Mouse (Mus musculus) testis, adult 2 months (tissue): Measurements from ENCODE around the gene Adprm. TPM values are rescaled to one million over a fixed set of nuclear protein-coding genes. Genes with fewer than 3 reads are reported as not detected.

Experiments used
- H3K27ac ChIP-seq: fragments of 200-500 bp; 2 replicates; pipeline ENCODE4 v1.5.1; 2012; ENCODE audit warnings: low read depth, low read length; ENCODE audit not compliant: control insufficient read depth, insufficient read depth
- H3K27me3 ChIP-seq: fragments of 200-500 bp; 2 replicates; pipeline ENCODE4 v1.6.1; 2012; ENCODE audit warnings: mild to moderate bottlenecking, low read length, moderate library complexity; ENCODE audit not compliant: control insufficient read depth, insufficient read depth
- H3K36me3 ChIP-seq: fragments of 200-500 bp; 2 replicates; pipeline ENCODE4 v1.6.1; 2012; ENCODE audit warnings: mild to moderate bottlenecking, low read length; ENCODE audit not compliant: control insufficient read depth, insufficient read depth
- H3K4me1 ChIP-seq: fragments of 200-500 bp; 2 replicates; pipeline ENCODE4 v1.6.1; 2012; ENCODE audit warnings: low read length; ENCODE audit not compliant: control insufficient read depth, insufficient read depth
- H3K4me3 ChIP-seq: fragments of 200-500 bp; 2 replicates; pipeline ENCODE4 v1.5.1; 2012; ENCODE audit warnings: low read depth, mild to moderate bottlenecking, low read length, moderate library complexity, mixed read lengths; ENCODE audit not compliant: control insufficient read depth
- CTCF ChIP-seq: fragments of 200-500 bp; IDR thresholded peaks from 2 replicates; pipeline ENCODE4 v1.5.1; 2012; ENCODE audit warnings: low read depth, mild to moderate bottlenecking, inconsistent platforms, low read length, moderate library complexity; ENCODE audit not compliant: control insufficient read depth, insufficient read depth, insufficient replicate concordance
- POLR2A ChIP-seq: fragments of 200-500 bp; IDR thresholded peaks from 2 replicates; pipeline ENCODE4 v1.6.1; 2012; ENCODE audit warnings: low read depth, mild to moderate bottlenecking, inconsistent platforms, low read length, moderate library complexity; ENCODE audit not compliant: control insufficient read depth
- polyA plus RNA-seq: library from polyadenylated mRNA; depleted of rRNA; stranded (reverse); fragments of >200 nt; gene quantifications from 2 replicates; pipeline ENCODE4 v1.2.3, GENCODE M21; 2012; rRNA removed

Gene Adprm
- polyA plus RNA-seq = 5.5 and 7.6 TPM in 2 replicates

DNA sequence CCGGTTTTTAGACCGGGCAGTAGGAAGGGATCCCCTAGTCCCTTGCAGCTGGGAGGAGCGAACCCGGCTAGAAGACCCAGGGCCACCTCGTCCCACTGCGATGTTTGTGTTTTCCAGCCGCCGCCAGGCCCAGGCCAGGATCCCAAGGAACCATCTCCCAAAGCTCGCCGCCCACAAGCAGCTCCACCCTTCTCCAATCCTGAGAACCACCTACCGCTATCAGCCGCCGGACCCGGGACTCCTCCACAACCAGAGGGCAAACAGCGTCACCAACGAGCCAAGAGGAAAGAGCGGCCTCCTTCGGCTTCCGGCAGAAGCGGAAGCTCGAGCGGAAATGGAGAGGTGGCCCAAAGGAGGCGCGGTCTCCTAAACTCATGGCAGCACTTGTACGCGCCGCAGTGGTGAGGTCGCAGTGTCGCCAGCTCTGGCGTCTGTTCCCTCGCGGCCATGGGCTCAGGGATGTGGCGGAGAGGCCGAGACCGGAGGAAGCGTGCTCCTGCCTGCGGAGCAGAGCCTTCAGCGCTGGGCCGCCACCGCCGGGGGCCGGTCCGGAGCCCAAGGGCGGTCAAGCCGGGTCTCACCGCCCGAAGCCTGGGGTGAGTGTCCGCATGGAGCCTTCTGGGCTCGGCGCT is at the start of gene Adprm, which contains the start of gene Sco1:
Gene Adprm (minus strand): TSS at position 274 of the 632 bp plus-strand sequence.
Gene Sco1 (plus strand): TSS at position 350 of the 632 bp plus-strand sequence.
- peaks cover 4% of the 10 kb centered on the region; the same call in 1 of the 2 replicates for H3K4me1 ChIP-seq
- H3K27me3 ChIP-seq = no peaks in the 10 kb centered on the region
- no peak for TF ChIP-seq CTCF
- TF ChIP-seq POLR2A = peak; percentile 88
- H3K36me3 ChIP-seq = no peaks in the 10 kb centered on the region; the same call in 1 of the 2 replicates
- H3K4me3 ChIP-seq = peak within 1 kb of the TSS; percentile 98
- peak within 1 kb of the TSS; percentile 88 for H3K27ac ChIP-seq

DNA sequence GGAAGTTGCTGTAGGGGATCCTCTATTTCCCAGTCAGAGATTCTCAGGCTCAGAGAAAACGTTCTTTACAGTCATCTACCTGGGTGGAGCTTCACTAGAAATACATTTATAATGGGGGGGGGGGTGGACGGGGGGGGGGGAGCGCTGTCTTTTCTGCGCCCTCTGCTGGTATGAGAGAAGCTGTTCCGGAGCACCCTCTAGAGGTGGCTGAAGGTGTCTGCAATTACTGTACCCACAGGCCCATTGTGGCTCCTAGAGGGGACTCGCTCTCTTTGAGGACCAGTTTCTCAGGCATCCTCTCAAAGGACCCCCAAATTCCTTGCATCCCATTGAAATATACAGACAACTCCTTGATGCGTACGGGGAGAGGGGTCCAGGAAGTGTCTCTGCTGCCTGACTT is 49.3 kb upstream of the Adprm start:
- Histone ChIP-seq H3K27ac (no peak overlapping the region), H3K27me3 (no peaks in the 10 kb centered on the region), H3K4me3 (no peak overlapping the region), H3K4me1 (no peaks in the 10 kb centered on the region; the same call in 1 of the 2 replicates), H3K36me3 (no peaks in the 10 kb centered on the region)
- TF ChIP-seq POLR2A = no peak
- peak; percentile 61; the same call in 1 of the 2 replicates for TF ChIP-seq CTCF

DNA sequence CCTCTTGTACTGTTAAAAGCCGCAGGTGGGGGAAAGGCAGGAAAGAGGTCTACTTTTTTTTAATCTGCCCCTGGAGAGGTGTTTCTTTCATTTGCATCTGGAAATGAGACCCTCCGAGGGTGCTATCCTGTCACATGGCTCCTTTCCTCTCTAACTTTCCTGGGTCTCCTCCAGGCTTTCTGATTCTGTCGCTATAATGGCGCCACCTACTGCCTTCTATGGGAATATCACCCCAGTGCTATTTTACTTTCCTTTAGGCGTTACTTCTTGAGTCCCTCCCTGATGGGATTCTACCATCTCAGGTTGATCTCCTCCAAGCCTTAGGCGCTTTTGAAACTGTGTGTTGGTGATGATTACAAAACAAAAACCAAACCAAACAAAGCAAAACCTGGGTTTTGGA is 47.8 kb upstream of the Adprm start:
- H3K27me3 ChIP-seq = no peaks in the 10 kb centered on the region
- no peak for TF ChIP-seq CTCF
- TF ChIP-seq POLR2A = no peak
- H3K36me3 ChIP-seq = no peaks in the 10 kb centered on the region
- no peaks in the 10 kb centered on the region; the same call in 1 of the 2 replicates for H3K4me1 ChIP-seq
- H3K4me3 ChIP-seq = no peak overlapping the region
- no peak overlapping the region for H3K27ac ChIP-seq

DNA sequence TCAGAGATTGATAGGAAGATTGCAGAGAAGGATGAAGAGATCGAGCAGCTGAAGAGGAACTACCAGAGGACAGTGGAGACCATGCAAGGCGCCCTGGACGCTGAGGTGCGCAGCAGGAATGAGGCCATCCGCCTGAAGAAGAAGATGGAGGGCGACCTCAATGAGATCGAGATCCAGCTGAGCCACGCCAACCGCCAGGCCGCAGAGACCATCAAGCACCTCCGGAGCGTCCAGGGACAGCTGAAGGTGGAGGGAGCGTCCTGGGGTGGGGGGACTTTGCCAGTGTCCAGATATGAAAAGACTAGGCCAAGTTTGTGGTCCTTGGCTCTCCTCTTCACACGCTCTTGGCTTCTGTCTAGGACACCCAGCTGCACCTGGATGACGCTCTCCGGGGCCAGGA is 46.8 kb upstream of the Adprm start:
- no peak overlapping the region for H3K27ac ChIP-seq
- H3K4me1 ChIP-seq = peaks cover 3% of the 10 kb centered on the region; the same call in 1 of the 2 replicates
- no peaks in the 10 kb centered on the region for H3K27me3 ChIP-seq
- H3K36me3 ChIP-seq = no peaks in the 10 kb centered on the region
- TF ChIP-seq POLR2A (no peak), CTCF (no peak)
- no peak overlapping the region for H3K4me3 ChIP-seq

DNA sequence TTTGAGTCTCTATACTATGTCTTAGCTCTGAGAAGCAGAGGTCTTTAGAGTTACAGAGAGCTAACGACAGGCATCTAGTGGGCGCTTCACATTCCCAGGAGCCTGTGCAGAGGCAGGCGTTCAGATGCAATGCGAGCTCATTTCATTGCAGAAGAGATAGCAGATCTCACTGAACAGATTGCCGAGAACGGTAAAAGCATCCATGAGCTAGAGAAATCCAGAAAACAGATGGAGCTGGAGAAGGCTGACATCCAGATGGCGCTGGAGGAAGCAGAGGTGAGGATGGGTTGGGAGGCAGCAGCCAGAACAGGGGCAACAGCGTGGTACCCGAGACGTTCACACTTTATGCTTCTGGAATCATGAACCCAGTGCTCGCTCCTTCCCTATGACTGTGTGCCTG is 46.0 kb upstream of the Adprm start:
- H3K4me3 ChIP-seq = no peak overlapping the region
- peaks cover 3% of the 10 kb centered on the region; the same call in 1 of the 2 replicates for H3K4me1 ChIP-seq
- no peaks in the 10 kb centered on the region for H3K27me3 ChIP-seq
- no peak overlapping the region for H3K27ac ChIP-seq
- no peaks in the 10 kb centered on the region for H3K36me3 ChIP-seq
- TF ChIP-seq CTCF (no peak), POLR2A (no peak)

DNA sequence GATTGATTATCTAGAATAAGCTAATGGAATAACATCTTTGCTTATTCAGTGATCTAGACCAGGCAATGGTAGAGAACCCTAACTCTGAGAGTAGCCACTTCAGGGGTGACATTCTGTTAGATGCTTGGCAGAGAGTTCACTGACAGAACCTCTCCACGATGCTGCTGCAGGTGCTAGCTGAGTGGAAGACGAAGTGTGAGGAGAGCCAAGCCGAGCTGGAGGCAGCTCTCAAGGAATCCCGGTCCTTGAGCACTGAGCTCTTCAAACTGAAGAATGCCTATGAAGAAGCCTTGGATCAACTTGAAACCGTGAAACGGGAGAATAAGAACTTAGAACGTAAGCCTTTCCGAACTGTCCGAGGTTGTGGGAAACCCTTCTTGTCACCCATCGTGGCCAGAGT is 45.3 kb upstream of the Adprm start:
- no peak for TF ChIP-seq POLR2A
- no peak for TF ChIP-seq CTCF
- H3K4me3 ChIP-seq = no peak overlapping the region
- H3K4me1 ChIP-seq = peaks cover 3% of the 10 kb centered on the region; the same call in 1 of the 2 replicates
- H3K36me3 ChIP-seq = no peaks in the 10 kb centered on the region
- H3K27me3 ChIP-seq = no peaks in the 10 kb centered on the region
- no peak overlapping the region for H3K27ac ChIP-seq

DNA sequence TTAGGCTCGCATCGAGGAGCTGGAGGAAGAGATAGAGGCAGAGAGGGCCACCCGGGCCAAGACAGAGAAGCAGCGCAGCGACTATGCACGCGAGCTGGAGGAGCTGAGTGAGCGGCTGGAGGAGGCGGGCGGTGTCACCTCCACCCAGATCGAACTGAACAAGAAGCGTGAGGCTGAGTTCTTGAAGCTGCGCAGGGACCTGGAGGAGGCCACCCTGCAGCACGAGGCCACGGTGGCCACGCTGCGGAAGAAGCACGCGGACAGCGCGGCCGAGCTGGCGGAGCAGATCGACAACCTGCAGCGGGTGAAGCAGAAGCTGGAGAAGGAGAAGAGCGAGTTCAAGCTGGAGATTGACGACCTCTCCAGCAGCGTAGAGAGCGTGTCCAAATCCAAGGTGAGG is 42.1 kb upstream of the Adprm start:
- peaks cover 3% of the 10 kb centered on the region; the same call in 1 of the 2 replicates for H3K4me1 ChIP-seq
- TF ChIP-seq POLR2A (no peak), CTCF (no peak)
- H3K27ac ChIP-seq = no peak overlapping the region
- H3K27me3 ChIP-seq = no peaks in the 10 kb centered on the region
- no peaks in the 10 kb centered on the region for H3K36me3 ChIP-seq
- no peak overlapping the region for H3K4me3 ChIP-seq
